Mouse (Mus musculus): ENCODE results near the gene Wnt7b. TPM values are rescaled to one million over a fixed set of nuclear protein-coding genes. Genes with fewer than 3 reads are reported as not detected.

Wnt7b gene
- polyA plus RNA-seq, 1 experiment from 2014 or later = 38.0 TPM

DNA sequence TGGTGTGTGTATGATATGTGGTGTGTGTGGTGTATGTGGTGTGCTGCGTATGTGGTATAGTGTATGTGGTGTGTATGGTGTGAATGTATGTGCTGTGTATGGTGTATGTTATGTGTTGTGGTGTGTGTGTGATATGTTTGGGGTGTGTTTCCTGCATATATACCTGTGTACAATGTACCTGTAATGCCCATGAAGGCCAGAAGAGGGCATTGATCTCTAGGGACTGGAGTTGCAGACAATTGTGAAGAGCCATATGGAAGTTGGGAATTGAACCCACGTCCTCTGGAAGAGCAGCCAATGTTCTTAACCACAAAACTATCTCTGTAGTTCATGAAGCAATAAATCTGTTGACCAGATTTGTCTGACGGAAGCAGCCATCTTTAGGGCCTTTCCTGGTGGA is 15.1 kb upstream of the Wnt7b start:
- no peak for ATAC-seq (ENCODE audit: low FRiP score, low TSS enrichment)
- Histone ChIP-seq H3K9ac (replicated peaks; ENCODE audit: low read length) (no peak overlapping the region), H3K4me1 (ENCODE audit: control insufficient read depth, insufficient read depth, low read length) (0 out of 2 replicates have a peak, but pooled peaks cover 4% of the 10 kb centered on the region), H3K4me3 (replicated peaks; ENCODE audit: low read depth, low read length) (no peak overlapping the region), H3K27ac (replicated peaks; ENCODE audit: low read depth, low read length) (no peak overlapping the region), H3K9me3 (ENCODE audit: control insufficient read depth, low read length) (no peaks in the 10 kb centered on the region), H3K36me3 (ENCODE audit: control insufficient read depth, insufficient read depth, low read length) (no peaks in the 10 kb centered on the region), H3K27me3 (ENCODE audit: control insufficient read depth, insufficient read depth, low read length) (no peaks in the 10 kb centered on the region), H3K4me2 (ENCODE audit: low read length) (no peak overlapping the region)
- 70% methylated on average over 3 of the region's 3 CpGs for WGBS
- no peak for DNase-seq

GRCm38 (mm10) chr15:85592674-85593073 is 10.4 kb upstream of the Wnt7b start:
- H3K4me2 ChIP-seq (ENCODE audit: low read length) = no peak overlapping the region
- DNase-seq (no peak), ATAC-seq (ENCODE audit: low FRiP score, low TSS enrichment) (no peak)
- no peaks in the 10 kb centered on the region for H3K9me3 ChIP-seq (ENCODE audit: control insufficient read depth, low read length)
- no peaks in the 10 kb centered on the region for H3K36me3 ChIP-seq (ENCODE audit: control insufficient read depth, insufficient read depth, low read length)
- no peak overlapping the region for H3K4me3 ChIP-seq (replicated peaks; ENCODE audit: low read depth, low read length)
- 80% methylated on average over 4 of the region's 4 CpGs for WGBS
- no peak overlapping the region for H3K9ac ChIP-seq (replicated peaks; ENCODE audit: low read length)
- no peaks in the 10 kb centered on the region for H3K27me3 ChIP-seq (ENCODE audit: control insufficient read depth, insufficient read depth, low read length)
- no peaks in the 10 kb centered on the region for H3K4me1 ChIP-seq (ENCODE audit: control insufficient read depth, insufficient read depth, low read length)
- no peak overlapping the region for H3K27ac ChIP-seq (replicated peaks; ENCODE audit: low read depth, low read length)

- no peak overlapping the region for H3K9ac ChIP-seq (replicated peaks; ENCODE audit: low read length)
- no peaks in the 10 kb centered on the region for H3K4me1 ChIP-seq (ENCODE audit: control insufficient read depth, insufficient read depth, low read length)
- no peak for DNase-seq
- H3K27me3 ChIP-seq (ENCODE audit: control insufficient read depth, insufficient read depth, low read length) = no peaks in the 10 kb centered on the region
- no peak for ATAC-seq (ENCODE audit: low FRiP score, low TSS enrichment)
- no peaks in the 10 kb centered on the region for H3K36me3 ChIP-seq (ENCODE audit: control insufficient read depth, insufficient read depth, low read length)
- no peaks in the 10 kb centered on the region for H3K9me3 ChIP-seq (ENCODE audit: control insufficient read depth, low read length)
- no peak overlapping the region for H3K4me2 ChIP-seq (ENCODE audit: low read length)
- no peak overlapping the region for H3K4me3 ChIP-seq (replicated peaks; ENCODE audit: low read depth, low read length)
- no peak overlapping the region for H3K27ac ChIP-seq (replicated peaks; ENCODE audit: low read depth, low read length)
- 87% methylated on average over 10 of the region's 10 CpGs for WGBS
Observed at GRCm38 (mm10) chr15:85590831-85591230, 8.6 kb upstream of the Wnt7b start.

DNA sequence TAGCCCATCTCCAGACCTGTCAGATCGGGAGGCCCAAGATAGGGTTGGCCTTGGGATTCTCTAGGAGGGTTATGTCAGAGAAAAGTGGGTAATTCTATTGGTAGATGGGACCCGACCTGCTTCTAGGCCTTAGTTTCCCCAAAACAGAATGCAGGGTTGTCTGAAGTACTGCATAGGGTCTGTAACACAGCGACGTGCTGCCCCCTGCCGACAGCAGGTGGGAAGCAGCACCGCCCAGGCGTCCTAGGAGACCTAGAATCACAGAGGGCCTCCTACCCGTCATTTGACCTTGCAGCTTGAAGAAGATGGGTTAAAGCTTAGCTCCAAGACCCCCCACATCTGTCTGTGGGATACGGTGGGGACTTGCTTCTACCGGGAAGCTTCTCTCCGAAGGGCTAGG is 1.2 kb upstream of the Wnt7b start:
- Histone ChIP-seq H3K36me3 (ENCODE audit: control insufficient read depth, insufficient read depth, low read length) (no peaks in the 10 kb centered on the region), H3K9ac (replicated peaks; ENCODE audit: low read length) (no peak overlapping the region), H3K27ac (replicated peaks; ENCODE audit: low read depth, low read length) (no peak overlapping the region), H3K4me3 (replicated peaks; ENCODE audit: low read depth, low read length) (no peak overlapping the region), H3K4me2 (ENCODE audit: low read length) (no peak overlapping the region), H3K27me3 (ENCODE audit: control insufficient read depth, insufficient read depth, low read length) (peaks cover 44% of the 10 kb centered on the region), H3K4me1 (ENCODE audit: control insufficient read depth, insufficient read depth, low read length) (peaks cover 18% of the 10 kb centered on the region; the same call in 1 of the 2 replicates), H3K9me3 (ENCODE audit: control insufficient read depth, low read length) (no peaks in the 10 kb centered on the region)
- 3% methylated on average over 11 of the region's 11 CpGs for WGBS
- ATAC-seq (ENCODE audit: low FRiP score, low TSS enrichment) (peak; percentile 58; the same call in 1 of the 2 replicates), DNase-seq (peak; percentile 91)

DNA sequence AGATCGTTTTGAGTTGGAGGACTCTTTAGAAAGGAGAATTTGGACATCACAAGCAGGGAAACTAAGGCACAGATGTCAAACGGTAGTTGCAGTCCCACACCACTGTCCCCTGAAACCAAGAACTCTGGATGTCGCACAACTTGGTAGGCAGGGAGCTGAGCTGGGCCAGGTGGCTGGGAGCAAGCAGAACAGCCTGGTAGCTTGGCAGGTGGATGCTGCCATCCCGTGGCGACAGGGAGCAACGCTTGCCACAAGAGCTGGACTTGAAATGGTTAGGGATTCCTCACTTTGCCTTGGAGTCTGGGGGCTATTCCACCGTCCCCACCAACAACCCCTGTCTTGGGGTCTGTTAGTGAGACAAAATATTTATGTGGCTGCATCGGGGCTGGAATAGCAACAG is 751 bp upstream of the Wnt7b start:
- H3K4me2 ChIP-seq (ENCODE audit: low read length) = peak overlapping the region; percentile 98
- H3K4me3 ChIP-seq (replicated peaks; ENCODE audit: low read depth, low read length) = 0 out of 2 replicates have a peak overlapping the region, but pooled peaks have one; percentile 7
- H3K9ac ChIP-seq (replicated peaks; ENCODE audit: low read length) = no peak overlapping the region
- no peak overlapping the region for H3K27ac ChIP-seq (replicated peaks; ENCODE audit: low read depth, low read length)
- DNase-seq (peak; percentile 93), ATAC-seq (ENCODE audit: low FRiP score, low TSS enrichment) (peak; percentile 74)
- peaks cover 49% of the 10 kb centered on the region for H3K27me3 ChIP-seq (ENCODE audit: control insufficient read depth, insufficient read depth, low read length)
- under 1% methylated on average over 8 of the region's 8 CpGs for WGBS
- H3K36me3 ChIP-seq (ENCODE audit: control insufficient read depth, insufficient read depth, low read length) = no peaks in the 10 kb centered on the region
- no peaks in the 10 kb centered on the region for H3K9me3 ChIP-seq (ENCODE audit: control insufficient read depth, low read length)
- peaks cover 18% of the 10 kb centered on the region; the same call in 1 of the 2 replicates for H3K4me1 ChIP-seq (ENCODE audit: control insufficient read depth, insufficient read depth, low read length)

DNA sequence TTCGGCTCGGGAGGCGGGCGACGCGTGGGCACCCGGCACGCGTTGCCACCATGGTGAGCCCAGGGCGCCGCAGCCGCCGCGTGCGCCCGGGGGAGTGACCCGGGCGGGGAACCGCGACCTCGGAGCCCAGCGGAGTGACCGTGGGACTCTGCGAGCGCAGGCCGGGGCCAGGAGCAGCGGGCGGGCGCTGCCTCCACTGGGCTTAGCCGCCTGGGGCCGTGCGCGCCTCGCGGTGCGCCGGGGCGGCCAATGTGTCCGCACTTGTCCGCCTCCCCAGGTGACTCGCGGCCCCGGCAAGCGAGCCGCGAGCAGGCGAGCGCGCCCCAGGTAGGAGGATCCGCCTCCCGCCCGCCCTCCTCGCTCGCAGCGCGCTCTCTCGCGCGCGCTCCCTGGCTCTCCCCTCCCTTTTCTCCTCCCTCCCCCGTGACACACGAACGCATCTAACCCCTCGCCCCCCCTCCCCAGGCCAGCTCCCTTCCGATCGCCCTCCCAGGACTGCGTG is 659 bp downstream of the Wnt7b start:
- Histone ChIP-seq H3K27me3 (ENCODE audit: control insufficient read depth, insufficient read depth, low read length) (peaks cover 63% of the 10 kb centered on the region), H3K4me3 (replicated peaks; ENCODE audit: low read depth, low read length) (peak overlapping the region; percentile 58), H3K36me3 (ENCODE audit: control insufficient read depth, insufficient read depth, low read length) (no peaks in the 10 kb centered on the region), H3K27ac (replicated peaks; ENCODE audit: low read depth, low read length) (peak overlapping the region; percentile 60), H3K4me1 (ENCODE audit: control insufficient read depth, insufficient read depth, low read length) (peaks cover 31% of the 10 kb centered on the region), H3K9me3 (ENCODE audit: control insufficient read depth, low read length) (no peaks in the 10 kb centered on the region), H3K9ac (replicated peaks; ENCODE audit: low read length) (peak overlapping the region; percentile 63), H3K4me2 (ENCODE audit: low read length) (peak overlapping the region; percentile 98)
- DNase-seq (peak; percentile 62), ATAC-seq (ENCODE audit: low FRiP score, low TSS enrichment) (no peak)
- under 1% methylated on average over 58 of the region's 67 CpGs for WGBS

GRCm38 (mm10) chr15:85580934-85581562 is 1.2 kb downstream of the Wnt7b start:
- H3K27ac ChIP-seq (replicated peaks; ENCODE audit: low read depth, low read length) = peak overlapping the region; percentile 60
- under 1% methylated on average over 56 of the region's 66 CpGs for WGBS
- H3K36me3 ChIP-seq (ENCODE audit: control insufficient read depth, insufficient read depth, low read length) = no peaks in the 10 kb centered on the region
- peak overlapping the region; percentile 58 for H3K4me3 ChIP-seq (replicated peaks; ENCODE audit: low read depth, low read length)
- peak overlapping the region; percentile 98 for H3K4me2 ChIP-seq (ENCODE audit: low read length)
- H3K4me1 ChIP-seq (ENCODE audit: control insufficient read depth, insufficient read depth, low read length) = peaks cover 34% of the 10 kb centered on the region
- H3K27me3 ChIP-seq (ENCODE audit: control insufficient read depth, insufficient read depth, low read length) = peaks cover 67% of the 10 kb centered on the region
- H3K9me3 ChIP-seq (ENCODE audit: control insufficient read depth, low read length) = no peaks in the 10 kb centered on the region
- DNase-seq = peak; percentile 47
- H3K9ac ChIP-seq (replicated peaks; ENCODE audit: low read length) = peak overlapping the region; percentile 63
- ATAC-seq (ENCODE audit: low FRiP score, low TSS enrichment) = no peak

DNA sequence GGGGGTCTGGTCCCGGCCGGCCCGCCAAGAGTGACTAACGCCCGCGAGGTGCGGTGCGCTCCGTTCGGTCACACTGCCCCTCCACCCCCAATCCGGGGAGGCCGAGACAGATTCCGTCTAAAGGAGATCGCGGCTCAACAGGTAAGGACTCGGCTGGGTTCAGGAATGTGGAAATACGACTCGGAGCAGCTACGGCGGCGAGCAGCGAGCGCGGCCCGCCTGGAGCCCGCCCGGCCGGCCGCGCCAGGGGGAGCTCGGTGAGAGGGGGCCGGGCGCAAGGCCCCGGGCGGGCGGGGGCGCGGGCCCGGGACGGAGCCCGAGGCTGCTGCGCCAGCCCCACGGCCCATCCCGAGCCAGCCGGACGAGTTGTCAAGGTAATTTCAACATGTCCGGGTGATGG is 1.8 kb downstream of the Wnt7b start:
- Histone ChIP-seq H3K27me3 (ENCODE audit: control insufficient read depth, insufficient read depth, low read length) (peaks cover 72% of the 10 kb centered on the region), H3K4me2 (ENCODE audit: low read length) (peak overlapping the region; percentile 98), H3K4me1 (ENCODE audit: control insufficient read depth, insufficient read depth, low read length) (peaks cover 34% of the 10 kb centered on the region), H3K4me3 (replicated peaks; ENCODE audit: low read depth, low read length) (peak overlapping the region; percentile 58), H3K36me3 (ENCODE audit: control insufficient read depth, insufficient read depth, low read length) (no peaks in the 10 kb centered on the region), H3K9me3 (ENCODE audit: control insufficient read depth, low read length) (no peaks in the 10 kb centered on the region), H3K9ac (replicated peaks; ENCODE audit: low read length) (peak overlapping the region; percentile 63), H3K27ac (replicated peaks; ENCODE audit: low read depth, low read length) (peak overlapping the region; percentile 60)
- WGBS = under 1% methylated on average over 47 of the region's 47 CpGs
- DNase-seq (peak; percentile 50), ATAC-seq (ENCODE audit: low FRiP score, low TSS enrichment) (no peak)
